Mouse (Mus musculus): ENCODE results near the gene 9430097D07Rik. TPM values are rescaled to one million over a fixed set of nuclear protein-coding genes. Genes with fewer than 3 reads are reported as not detected.
A peak's percentile ranks its signal among the peaks of the same experiment; 100 is the strongest.

9430097D07Rik gene
- polyA plus RNA-seq, 1 experiment from 2014 or later: 0.14 TPM

- Histone ChIP-seq H3K9ac (ENCODE audit: low read depth, low read length) (no peak overlapping the region), H3K4me2 (replicated peaks; ENCODE audit: low read depth) (no peak overlapping the region), H3K27ac (ENCODE audit: low read depth, low read length) (no peak overlapping the region), H3K27me3 (replicated peaks; ENCODE audit: control insufficient read depth, insufficient read depth, low read length) (no peaks in the 10 kb centered on the region), H3K36me3 (ENCODE audit: control insufficient read depth, insufficient read depth) (no peaks in the 10 kb centered on the region), H3K4me1 (replicated peaks; ENCODE audit: control insufficient read depth, insufficient read depth, low read length) (no peaks in the 10 kb centered on the region), H3K4me3 (ENCODE audit: low read depth, low read length) (no peak overlapping the region), H3K9me3 (ENCODE audit: control insufficient read depth) (no peaks in the 10 kb centered on the region)
- no peak for TF ChIP-seq CTCF (IDR thresholded peaks at IDR 0.05; ENCODE audit: low read depth)
- WGBS: 59% methylated on average over 11 of the region's 11 CpGs
- no peak for ATAC-seq
Measured at GRCm38 (mm10) chr2:32589213-32589795, 13.8 kb upstream of the 9430097D07Rik start.

- 55% methylated on average over 9 of the region's 9 CpGs for WGBS
- Histone ChIP-seq H3K4me2 (replicated peaks; ENCODE audit: low read depth) (peak overlapping the region; percentile 65), H3K27ac (ENCODE audit: low read depth, low read length) (no peak overlapping the region), H3K27me3 (replicated peaks; ENCODE audit: control insufficient read depth, insufficient read depth, low read length) (0 out of 2 replicates have a peak, but pooled peaks cover 4% of the 10 kb centered on the region), H3K4me1 (replicated peaks; ENCODE audit: control insufficient read depth, insufficient read depth, low read length) (peaks cover 2% of the 10 kb centered on the region; the same call in 1 of the 2 replicates), H3K9me3 (ENCODE audit: control insufficient read depth) (no peaks in the 10 kb centered on the region), H3K36me3 (ENCODE audit: control insufficient read depth, insufficient read depth) (no peaks in the 10 kb centered on the region), H3K9ac (ENCODE audit: low read depth, low read length) (0 out of 2 replicates have a peak overlapping the region, but pooled peaks have one; percentile 41), H3K4me3 (ENCODE audit: low read depth, low read length) (peak overlapping the region; percentile 43)
- ATAC-seq: no peak
- TF ChIP-seq CTCF (IDR thresholded peaks at IDR 0.05; ENCODE audit: low read depth): no peak
Measured at GRCm38 (mm10) chr2:32587731-32588321, 12.3 kb upstream of the 9430097D07Rik start.

- 2% methylated on average over 38 of the region's 38 CpGs for WGBS
- H3K4me2 ChIP-seq (replicated peaks; ENCODE audit: low read depth): peak within 1 kb of the TSS; percentile 65
- H3K9ac ChIP-seq (ENCODE audit: low read depth, low read length): peak within 1 kb of the TSS; percentile 41; the same call in 1 of the 2 replicates
- peak; percentile 51 for ATAC-seq
- no peaks in the 10 kb centered on the region for H3K36me3 ChIP-seq (ENCODE audit: control insufficient read depth, insufficient read depth)
- peaks cover 5% of the 10 kb centered on the region; the same call in 1 of the 2 replicates for H3K27me3 ChIP-seq (replicated peaks; ENCODE audit: control insufficient read depth, insufficient read depth, low read length)
- peak within 1 kb of the TSS; percentile 42; the same call in 1 of the 2 replicates for H3K27ac ChIP-seq (ENCODE audit: low read depth, low read length)
- TF ChIP-seq CTCF (IDR thresholded peaks at IDR 0.05; ENCODE audit: low read depth): peak; percentile 71
- peak within 1 kb of the TSS; percentile 43 for H3K4me3 ChIP-seq (ENCODE audit: low read depth, low read length)
- no peaks in the 10 kb centered on the region for H3K9me3 ChIP-seq (ENCODE audit: control insufficient read depth)
- peaks cover 2% of the 10 kb centered on the region; the same call in 1 of the 2 replicates for H3K4me1 ChIP-seq (replicated peaks; ENCODE audit: control insufficient read depth, insufficient read depth, low read length)
Measured at GRCm38 (mm10) chr2:32586871-32587351, 11.4 kb upstream of the 9430097D07Rik start, which contains the start of gene St6galnac4. TSS of gene St6galnac4 (plus strand) at chr2:32587095.

GRCm38 (mm10) chr2:32585149-32585714, 9.7 kb upstream of the 9430097D07Rik start:
- Histone ChIP-seq H3K36me3 (ENCODE audit: control insufficient read depth, insufficient read depth) (no peaks in the 10 kb centered on the region), H3K4me2 (replicated peaks; ENCODE audit: low read depth) (no peak overlapping the region), H3K9ac (ENCODE audit: low read depth, low read length) (no peak overlapping the region), H3K4me3 (ENCODE audit: low read depth, low read length) (no peak overlapping the region), H3K4me1 (replicated peaks; ENCODE audit: control insufficient read depth, insufficient read depth, low read length) (peaks cover 2% of the 10 kb centered on the region; the same call in 1 of the 2 replicates), H3K27ac (ENCODE audit: low read depth, low read length) (no peak overlapping the region), H3K9me3 (ENCODE audit: control insufficient read depth) (no peaks in the 10 kb centered on the region), H3K27me3 (replicated peaks; ENCODE audit: control insufficient read depth, insufficient read depth, low read length) (peaks cover 5% of the 10 kb centered on the region; the same call in 1 of the 2 replicates)
- ATAC-seq: no peak
- 83% methylated on average over 7 of the region's 7 CpGs for WGBS
- TF ChIP-seq CTCF (IDR thresholded peaks at IDR 0.05; ENCODE audit: low read depth): no peak

- WGBS: 13% methylated on average over 37 of the region's 37 CpGs
- Histone ChIP-seq H3K36me3 (ENCODE audit: control insufficient read depth, insufficient read depth) (no peaks in the 10 kb centered on the region), H3K27me3 (replicated peaks; ENCODE audit: control insufficient read depth, insufficient read depth, low read length) (peaks cover 12% of the 10 kb centered on the region; the same call in 1 of the 2 replicates), H3K4me3 (ENCODE audit: low read depth, low read length) (peak overlapping the region; percentile 16; the same call in 1 of the 2 replicates), H3K4me2 (replicated peaks; ENCODE audit: low read depth) (peak overlapping the region; percentile 59), H3K4me1 (replicated peaks; ENCODE audit: control insufficient read depth, insufficient read depth, low read length) (peaks cover 2% of the 10 kb centered on the region; the same call in 1 of the 2 replicates), H3K27ac (ENCODE audit: low read depth, low read length) (no peak overlapping the region), H3K9me3 (ENCODE audit: control insufficient read depth) (no peaks in the 10 kb centered on the region), H3K9ac (ENCODE audit: low read depth, low read length) (0 out of 2 replicates have a peak overlapping the region, but pooled peaks have one; percentile 11)
- TF ChIP-seq CTCF (IDR thresholded peaks at IDR 0.05; ENCODE audit: low read depth): peak; percentile 94
- ATAC-seq: peak; percentile 64
Measured at GRCm38 (mm10) chr2:32582830-32583799, 7.6 kb upstream of the 9430097D07Rik start.
